Mouse (Mus musculus) hindlimb bud, embryonic 11.5 days (tissue): ENCODE data around the gene Tas2r116.

Source experiments
- DNase-seq: peaks from one replicate; pipeline ENCODE4 v3.0.0-alpha.2; 2012; ENCODE audit warnings: low read depth, low spot score; ENCODE audit errors: extremely low spot score

The Tas2r116 gene

DNA sequence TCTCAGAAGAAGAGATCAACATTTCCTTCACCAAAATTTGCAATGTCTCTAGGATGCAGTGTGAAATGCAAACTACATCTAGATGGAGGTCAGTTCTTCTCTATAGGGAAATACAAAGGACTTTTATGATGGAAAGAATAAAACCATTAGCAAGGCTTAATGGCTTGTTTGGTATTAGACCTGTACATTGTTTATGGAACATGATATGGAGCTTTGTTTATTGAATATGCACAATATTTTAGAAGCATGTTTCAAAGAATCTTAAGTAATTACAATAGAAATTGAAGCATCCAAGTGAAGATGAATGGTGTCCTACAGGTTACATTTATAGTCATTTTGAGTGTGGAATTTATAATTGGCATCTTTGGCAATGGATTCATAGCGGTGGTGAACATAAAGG, at the start of gene Tas2r116:
Tas2r116 (plus strand) TSS at position 301 of the 400 bp plus-strand sequence.
- DNase-seq, result no peak

DNA sequence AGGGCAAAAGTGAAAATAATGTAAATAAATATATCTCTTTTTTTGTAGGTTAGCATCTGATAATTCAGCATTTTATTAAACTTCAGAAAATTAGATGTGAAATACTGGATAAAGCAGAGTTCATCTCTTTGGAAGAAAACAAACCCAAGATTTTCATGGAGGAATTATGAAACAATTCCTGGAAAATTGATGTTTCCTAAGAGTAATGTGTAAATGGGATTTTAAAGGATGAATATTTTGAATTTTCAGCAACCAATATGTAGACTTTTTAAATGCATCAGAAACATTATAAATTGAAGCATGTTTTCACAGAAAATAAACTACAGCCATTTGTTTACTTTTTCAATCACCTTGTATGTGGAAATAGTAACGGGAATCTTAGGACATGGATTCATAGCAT, 8.4 kb upstream of the Tas2r116 start, which contains the start of gene Tas2r123:
Tas2r123 (plus strand) TSS at position 301 of the 400 bp plus-strand sequence.
- no peak for DNase-seq

GRCm38 (mm10) chr6:132867708-132868107, 12.5 kb downstream of the Tas2r116 start, which contains the start of gene Tas2r110:
TSS of gene Tas2r110 (plus strand) at chr6:132868008.
- no peak for DNase-seq

DNA sequence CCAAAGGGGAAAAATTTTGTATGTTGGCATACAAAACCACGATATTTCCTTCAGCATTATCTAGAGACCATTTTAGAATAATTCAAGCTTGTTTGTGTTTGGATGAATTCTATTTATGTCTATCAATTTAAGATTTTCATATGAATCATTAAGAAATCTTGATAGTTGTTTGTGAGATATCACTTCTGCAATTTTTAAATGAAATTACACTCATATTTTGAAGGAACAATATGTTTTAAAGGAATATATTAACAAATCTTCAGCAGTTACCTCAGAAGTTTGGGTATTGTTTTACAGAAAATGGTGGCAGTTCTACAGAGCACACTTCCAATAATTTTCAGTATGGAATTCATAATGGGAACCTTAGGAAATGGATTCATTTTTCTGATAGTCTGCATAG, 37.5 kb downstream of the Tas2r116 start, which contains the start of gene Tas2r113:
Tas2r113 (plus strand) TSS at position 301 of the 400 bp plus-strand sequence.
- DNase-seq, result no peak
